Mouse (Mus musculus): ENCODE data around the gene Pth1r.

Pth1r gene

GRCm38 (mm10) chr9:110682255-110682654 is 64.7 kb downstream of the Pth1r start:
- DNase-seq (ENCODE audit: low read depth) = no peak

DNA sequence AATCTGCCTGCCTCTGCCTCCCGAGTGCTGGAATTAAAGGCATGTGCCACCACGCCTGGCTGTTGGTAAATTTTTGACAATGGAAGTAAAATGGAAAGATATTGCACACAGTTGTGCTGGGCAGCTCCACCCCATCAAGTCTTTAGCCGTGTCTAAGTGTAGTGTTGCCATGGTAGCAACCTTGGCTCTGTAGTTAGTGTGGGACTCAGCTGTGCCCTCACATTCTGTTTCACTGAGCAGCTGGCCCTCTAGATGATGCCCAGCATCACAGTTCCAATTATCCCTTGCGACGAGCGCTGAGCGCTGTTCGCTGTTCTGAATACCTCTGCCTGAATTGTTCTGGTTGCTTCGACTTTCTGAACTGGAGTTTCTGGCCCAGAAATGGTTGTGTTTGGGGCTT is 65.1 kb downstream of the Pth1r start:
- DNase-seq (ENCODE audit: low read depth) = no peak

DNA sequence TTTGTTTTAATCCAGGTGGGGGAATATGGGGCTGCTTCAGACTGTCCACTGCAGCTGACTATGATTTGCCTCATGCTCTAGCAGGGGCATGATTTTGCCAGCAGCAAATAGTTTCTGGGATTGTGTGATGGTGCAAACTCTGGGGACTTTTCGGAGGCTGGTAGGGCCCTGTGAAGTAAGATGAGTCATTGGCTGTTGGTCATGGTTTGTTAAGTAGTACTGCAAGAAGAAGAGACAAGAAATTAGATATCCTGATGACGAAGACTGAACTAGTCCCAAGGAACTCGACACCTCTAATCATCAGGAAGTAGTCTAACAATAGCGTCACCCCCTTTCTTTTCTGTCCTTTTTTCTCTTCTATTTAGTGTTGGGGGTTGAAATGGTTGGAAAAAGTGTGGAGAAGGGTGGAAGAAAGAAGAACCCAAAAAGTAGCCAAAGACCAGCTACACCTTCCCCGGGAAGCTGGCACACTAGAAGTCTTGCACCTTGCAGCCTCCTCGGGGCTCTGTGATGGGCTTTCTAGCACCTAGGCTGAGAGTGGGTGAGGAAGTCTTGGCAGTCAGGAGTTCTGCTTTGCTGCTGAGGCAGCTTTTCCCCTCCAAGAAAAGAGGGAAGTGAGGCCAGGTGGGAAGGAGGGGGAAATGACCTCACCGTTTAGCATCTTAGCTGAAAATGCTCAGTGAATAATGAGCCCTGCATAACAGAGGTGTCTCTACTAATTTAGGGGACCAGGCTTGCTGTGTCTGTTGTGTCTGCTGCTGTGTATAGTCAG is 66.0 kb downstream of the Pth1r start:
- DNase-seq (ENCODE audit: low read depth) = no peak

- no peak for DNase-seq (ENCODE audit: low read depth)
Observed at GRCm38 (mm10) chr9:110678886-110679285, 68.1 kb downstream of the Pth1r start.

DNA sequence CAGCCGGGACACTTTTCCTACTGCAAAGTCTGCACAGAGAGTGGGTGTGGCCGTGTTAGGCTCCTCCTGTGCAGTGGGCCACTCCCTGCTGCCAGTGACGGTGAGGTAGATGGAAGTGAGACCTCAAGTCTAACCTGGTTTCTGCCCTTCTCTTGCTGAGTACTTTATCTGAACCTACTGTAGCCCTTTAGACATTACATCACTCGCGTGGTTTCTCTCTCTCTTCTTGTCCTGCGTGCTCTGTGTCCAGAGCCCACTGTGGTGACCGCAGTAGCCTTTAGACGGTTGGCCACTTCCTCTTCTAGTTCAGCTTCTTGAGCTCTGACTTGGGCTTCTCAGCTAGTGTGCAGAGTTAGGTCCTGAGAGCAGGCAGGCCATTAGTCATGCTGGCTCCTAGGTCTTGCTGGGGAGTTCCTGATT is 70.4 kb downstream of the Pth1r start:
- DNase-seq (ENCODE audit: low read depth) = peak; percentile 21

GRCm38 (mm10) chr9:110673107-110673752 is 73.7 kb downstream of the Pth1r start:
- DNase-seq (ENCODE audit: low read depth) = no peak

GRCm38 (mm10) chr9:110672462-110673106 is 74.4 kb downstream of the Pth1r start:
- DNase-seq (ENCODE audit: low read depth) = peak; percentile 51

Measured in naive thymus-derived CD4-positive, alpha-beta T cell, adult 2 months (primary cell).